Mouse (Mus musculus): ENCODE results near the gene Inpp4b.

Inpp4b gene

GRCm38 (mm10) chr8:81342236-81342998 is at the start of gene Inpp4b:
TSS of gene Inpp4b (plus strand) at chr8:81342556.
- peak; percentile 73 for DNase-seq (ENCODE audit: low spot score)

- no peak for DNase-seq (ENCODE audit: low spot score)
These were observed 7.1 kb upstream of the Inpp4b start for GRCm38 (mm10) chr8:81335250-81335649.

- peak; percentile 41 for DNase-seq (ENCODE audit: low spot score)
These were observed 1.2 kb upstream of the Inpp4b start for GRCm38 (mm10) chr8:81341191-81341590.

- DNase-seq (ENCODE audit: low spot score): peak; percentile 73
These were observed 643 bp upstream of the Inpp4b start for GRCm38 (mm10) chr8:81341591-81342235.

- no peak for DNase-seq (ENCODE audit: low spot score)
These were observed 595 bp downstream of the Inpp4b start for GRCm38 (mm10) chr8:81342999-81343302.

- no peak for DNase-seq (ENCODE audit: low spot score)
These were observed 2.9 kb downstream of the Inpp4b start for GRCm38 (mm10) chr8:81345170-81345697.

- peak; percentile 21 for DNase-seq (ENCODE audit: low spot score)
These were observed 7.1 kb downstream of the Inpp4b start for GRCm38 (mm10) chr8:81349452-81349851.

GRCm38 (mm10) chr8:81353460-81353859 is 11.1 kb downstream of the Inpp4b start:
- no peak for DNase-seq (ENCODE audit: low spot score)

- DNase-seq (ENCODE audit: low spot score): no peak
These were observed 15.8 kb downstream of the Inpp4b start for GRCm38 (mm10) chr8:81358108-81358507.

GRCm38 (mm10) chr8:81360518-81360917 is 18.2 kb downstream of the Inpp4b start:
- peak; percentile 45 for DNase-seq (ENCODE audit: low spot score)

- DNase-seq (ENCODE audit: low spot score): no peak
These were observed 18.8 kb downstream of the Inpp4b start for GRCm38 (mm10) chr8:81361162-81361561.

- DNase-seq (ENCODE audit: low spot score): no peak
These were observed 28.3 kb downstream of the Inpp4b start for GRCm38 (mm10) chr8:81370607-81371006.

GRCm38 (mm10) chr8:81371844-81372243 is 29.5 kb downstream of the Inpp4b start:
- peak; percentile 4 for DNase-seq (ENCODE audit: low spot score)

GRCm38 (mm10) chr8:81374877-81375475 is 32.6 kb downstream of the Inpp4b start:
- no peak for DNase-seq (ENCODE audit: low spot score)

- no peak for DNase-seq (ENCODE audit: low spot score)
These were observed 46.6 kb downstream of the Inpp4b start for GRCm38 (mm10) chr8:81388953-81389352.

GRCm38 (mm10) chr8:81399071-81399470 is 56.7 kb downstream of the Inpp4b start:
- no peak for DNase-seq (ENCODE audit: low spot score)

GRCm38 (mm10) chr8:81399501-81399900 is 57.1 kb downstream of the Inpp4b start:
- DNase-seq (ENCODE audit: low spot score): no peak

GRCm38 (mm10) chr8:81412707-81413106 is 70.4 kb downstream of the Inpp4b start:
- DNase-seq (ENCODE audit: low spot score): no peak

- no peak for DNase-seq (ENCODE audit: low spot score)
These were observed 101.6 kb downstream of the Inpp4b start for GRCm38 (mm10) chr8:81443957-81444356.

- no peak for DNase-seq (ENCODE audit: low spot score)
These were observed 107.4 kb downstream of the Inpp4b start for GRCm38 (mm10) chr8:81449798-81450197.

- DNase-seq (ENCODE audit: low spot score): peak; percentile 8
These were observed 109.7 kb downstream of the Inpp4b start for GRCm38 (mm10) chr8:81452082-81452481.

- no peak for DNase-seq (ENCODE audit: low spot score)
These were observed 112.5 kb downstream of the Inpp4b start for GRCm38 (mm10) chr8:81454830-81455229.

GRCm38 (mm10) chr8:81463762-81464161 is 121.4 kb downstream of the Inpp4b start:
- DNase-seq (ENCODE audit: low spot score): no peak

All from layer of hippocampus, adult 11-12 months (tissue).